Mouse (Mus musculus): ENCODE measurements around the gene Ddc. TPM values are rescaled to one million over a fixed set of nuclear protein-coding genes. Genes with fewer than 3 reads are reported as not detected.

Ddc gene
- polyA plus RNA-seq, 1 experiment from 2014 or later, result 114 TPM

DNA sequence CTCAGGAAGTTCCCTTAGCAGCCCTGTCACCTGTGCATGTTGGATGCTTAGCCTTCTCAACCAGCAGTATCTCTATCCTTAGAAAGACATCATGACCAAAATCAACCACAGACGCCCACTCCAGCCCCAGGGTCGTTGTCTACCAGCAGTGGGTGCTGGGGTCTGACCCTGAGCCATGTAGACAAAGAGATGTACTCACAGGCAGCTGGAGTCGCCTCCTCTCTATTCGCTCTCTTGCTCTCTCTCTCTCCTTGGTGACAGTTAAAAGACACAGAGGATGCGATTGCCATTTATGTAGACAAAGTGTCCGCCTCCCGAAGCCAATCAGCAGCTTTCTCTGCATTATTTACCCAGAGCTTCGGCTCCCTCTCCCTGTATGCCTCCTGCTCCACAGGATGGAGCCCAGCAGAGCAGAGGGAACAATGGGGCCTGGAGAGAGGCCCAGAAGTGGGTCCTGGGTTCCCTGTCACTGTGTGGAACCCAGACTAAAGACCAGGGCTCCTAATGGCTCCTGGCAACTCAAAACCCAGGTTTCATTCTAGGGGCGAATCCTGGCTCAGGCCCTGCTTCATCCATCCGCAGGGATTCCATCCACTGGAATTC is 7.7 kb downstream of the Ddc start:
- H3K4me2 ChIP-seq (ENCODE audit: low read length), result peak overlapping the region; percentile 11; the same call in 1 of the 2 replicates
- peak overlapping the region; percentile 16 to 31 for H3K4me3 ChIP-seq (ENCODE audit: control insufficient read depth in 1 of 2, insufficient read depth in 1 of 2, low read depth in 1 of 2, low read length in 2 of 2)
- H3K36me3 ChIP-seq (ENCODE audit: control insufficient read depth, insufficient read depth, low read length), result no peaks in the 10 kb centered on the region
- ATAC-seq (ENCODE audit: insufficient number of reproducible peaks, insufficient read depth, low FRiP score, low read depth), result peak; percentile 46; the same call in 1 of the 2 replicates
- peak overlapping the region; percentile 56 to 68 for H3K27ac ChIP-seq (replicated peaks in 1 of 2; ENCODE audit: control insufficient read depth in 1 of 2, insufficient read depth in 1 of 2, low read depth in 2 of 2, low read length in 2 of 2)
- no peaks in the 10 kb centered on the region for H3K27me3 ChIP-seq (ENCODE audit: control insufficient read depth, insufficient read depth, low read length)
- peak overlapping the region; percentile 39 for H3K9ac ChIP-seq (ENCODE audit: low read length)
- peaks cover 2 to 25% of the 10 kb centered on the region in 2 experiments for H3K4me1 ChIP-seq (ENCODE audit: control insufficient read depth in 2 of 2, insufficient read depth in 2 of 2, low read length in 2 of 2)
- WGBS, result 73% methylated on average over 10 of the region's 10 CpGs
- no peaks in the 10 kb centered on the region for H3K9me3 ChIP-seq (ENCODE audit: control insufficient read depth, low read length)

DNA sequence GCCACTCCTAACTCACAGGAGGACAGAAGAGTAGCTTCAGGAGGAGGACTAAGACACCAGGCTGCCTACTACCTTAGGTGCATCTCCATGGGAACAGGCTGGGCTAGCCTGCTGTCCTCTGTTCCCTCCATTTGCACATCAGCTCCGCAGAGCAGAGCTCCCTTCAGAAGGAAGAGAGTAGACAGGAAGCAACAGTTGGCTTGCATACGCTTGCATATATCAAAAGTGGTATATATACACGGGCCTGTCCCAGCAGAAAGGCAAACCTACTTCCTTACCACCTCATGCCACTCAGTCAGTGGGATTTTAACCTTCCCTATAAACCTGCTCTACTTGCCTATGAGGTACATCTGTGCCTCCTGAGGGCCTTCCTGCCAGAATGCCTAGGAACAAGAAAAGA is 9.2 kb downstream of the Ddc start:
- Histone ChIP-seq H3K27me3 (ENCODE audit: control insufficient read depth, insufficient read depth, low read length) (no peaks in the 10 kb centered on the region), H3K27ac (replicated peaks in 1 of 2; ENCODE audit: control insufficient read depth in 1 of 2, insufficient read depth in 1 of 2, low read depth in 2 of 2, low read length in 2 of 2) (peak overlapping the region; percentile 48 to 68), H3K4me3 (ENCODE audit: control insufficient read depth in 1 of 2, insufficient read depth in 1 of 2, low read depth in 1 of 2, low read length in 2 of 2) (peak overlapping the region; percentile 16 to 41), H3K36me3 (ENCODE audit: control insufficient read depth, insufficient read depth, low read length) (no peaks in the 10 kb centered on the region), H3K4me2 (ENCODE audit: low read length) (peak overlapping the region; percentile 4; the same call in 1 of the 2 replicates), H3K9me3 (ENCODE audit: control insufficient read depth, low read length) (no peaks in the 10 kb centered on the region), H3K9ac (ENCODE audit: low read length) (peak overlapping the region; percentile 67), H3K4me1 (ENCODE audit: control insufficient read depth in 2 of 2, insufficient read depth in 2 of 2, low read length in 2 of 2) (peaks cover 5 to 33% of the 10 kb centered on the region in 2 experiments)
- no peak for ATAC-seq (ENCODE audit: insufficient number of reproducible peaks, insufficient read depth, low FRiP score, low read depth)
- WGBS, result 72% methylated on average over 3 of the region's 3 CpGs

DNA sequence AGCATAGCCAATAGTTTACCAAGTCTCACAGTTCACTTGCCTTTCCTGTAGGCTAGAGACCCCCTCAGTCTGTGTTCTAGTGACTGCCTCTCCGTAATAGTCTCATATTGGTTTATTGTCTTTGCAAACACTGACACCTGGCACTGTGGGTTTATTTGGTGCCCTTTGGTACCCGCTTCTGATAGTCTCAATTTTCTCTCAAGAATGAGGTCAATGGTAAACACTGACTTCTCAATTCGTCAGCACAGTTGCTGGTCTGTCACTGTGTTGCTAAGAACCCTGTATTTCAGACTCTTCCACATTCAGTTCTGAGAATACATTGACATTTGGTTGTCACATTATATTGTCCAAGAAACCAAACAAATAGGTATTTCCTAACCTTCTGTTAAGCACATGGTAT is 9.9 kb downstream of the Ddc start:
- peak overlapping the region; percentile 16 to 41; a peak in 2 of 4 replicates for H3K4me3 ChIP-seq (ENCODE audit: control insufficient read depth in 1 of 2, insufficient read depth in 1 of 2, low read depth in 1 of 2, low read length in 2 of 2)
- H3K4me2 ChIP-seq (ENCODE audit: low read length), result no peak overlapping the region
- peak overlapping the region; percentile 67 for H3K9ac ChIP-seq (ENCODE audit: low read length)
- peaks cover 5 to 31% of the 10 kb centered on the region in 2 experiments for H3K4me1 ChIP-seq (ENCODE audit: control insufficient read depth in 2 of 2, insufficient read depth in 2 of 2, low read length in 2 of 2)
- H3K27me3 ChIP-seq (ENCODE audit: control insufficient read depth, insufficient read depth, low read length), result no peaks in the 10 kb centered on the region
- no peaks in the 10 kb centered on the region for H3K36me3 ChIP-seq (ENCODE audit: control insufficient read depth, insufficient read depth, low read length)
- H3K9me3 ChIP-seq (ENCODE audit: control insufficient read depth, low read length), result no peaks in the 10 kb centered on the region
- 90% methylated on average over 3 of the region's 3 CpGs for WGBS
- peak overlapping the region; percentile 48 to 68; a peak in 2 of 4 replicates for H3K27ac ChIP-seq (replicated peaks in 1 of 2; ENCODE audit: control insufficient read depth in 1 of 2, insufficient read depth in 1 of 2, low read depth in 2 of 2, low read length in 2 of 2)
- ATAC-seq (ENCODE audit: insufficient number of reproducible peaks, insufficient read depth, low FRiP score, low read depth), result no peak

DNA sequence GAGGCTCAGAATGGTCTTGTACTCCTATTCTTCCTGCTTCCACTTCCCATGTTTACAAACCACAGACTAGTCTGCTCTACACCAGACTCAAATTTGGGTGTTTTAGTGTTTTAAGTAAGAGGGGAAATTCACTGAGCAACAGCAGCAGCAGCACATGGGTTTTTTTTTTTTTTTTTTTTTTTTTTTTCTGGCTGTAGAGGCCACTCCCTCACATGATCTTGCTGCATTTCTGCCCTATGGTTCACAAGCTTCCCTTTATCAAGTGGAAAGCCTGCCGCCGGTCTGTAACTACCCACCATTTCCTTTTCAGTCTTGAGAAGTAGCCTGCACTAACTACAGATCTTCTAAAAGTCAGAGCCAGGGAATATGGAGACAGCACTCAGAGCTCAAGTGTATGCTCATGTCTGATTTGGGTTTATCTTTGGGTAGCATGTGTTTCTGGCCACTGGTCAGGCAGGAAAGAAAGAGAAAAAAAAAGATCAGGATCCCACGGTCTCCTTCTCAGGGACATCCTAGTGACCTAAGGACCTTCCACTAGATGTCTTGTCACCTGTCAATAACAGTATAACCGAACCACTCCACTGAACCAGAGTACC is 11.4 kb downstream of the Ddc start:
- Histone ChIP-seq H3K36me3 (ENCODE audit: control insufficient read depth, insufficient read depth, low read length) (no peaks in the 10 kb centered on the region), H3K27ac (replicated peaks in 1 of 2; ENCODE audit: control insufficient read depth in 1 of 2, insufficient read depth in 1 of 2, low read depth in 2 of 2, low read length in 2 of 2) (peak overlapping the region; percentile 12 to 74), H3K27me3 (ENCODE audit: control insufficient read depth, insufficient read depth, low read length) (no peaks in the 10 kb centered on the region), H3K9ac (ENCODE audit: low read length) (peak overlapping the region; percentile 67), H3K9me3 (ENCODE audit: control insufficient read depth, low read length) (no peaks in the 10 kb centered on the region), H3K4me3 (ENCODE audit: control insufficient read depth in 1 of 2, insufficient read depth in 1 of 2, low read depth in 1 of 2, low read length in 2 of 2) (peak overlapping the region in 1 of 2 experiments; percentile 16; a peak in 2 of 4 replicates), H3K4me2 (ENCODE audit: low read length) (peak overlapping the region; percentile 7; the same call in 1 of the 2 replicates), H3K4me1 (ENCODE audit: control insufficient read depth in 2 of 2, insufficient read depth in 2 of 2, low read length in 2 of 2) (peaks cover 7 to 33% of the 10 kb centered on the region in 2 experiments)
- no peak for ATAC-seq (ENCODE audit: insufficient number of reproducible peaks, insufficient read depth, low FRiP score, low read depth)
- WGBS, result 29% methylated on average over 4 of the region's 4 CpGs

DNA sequence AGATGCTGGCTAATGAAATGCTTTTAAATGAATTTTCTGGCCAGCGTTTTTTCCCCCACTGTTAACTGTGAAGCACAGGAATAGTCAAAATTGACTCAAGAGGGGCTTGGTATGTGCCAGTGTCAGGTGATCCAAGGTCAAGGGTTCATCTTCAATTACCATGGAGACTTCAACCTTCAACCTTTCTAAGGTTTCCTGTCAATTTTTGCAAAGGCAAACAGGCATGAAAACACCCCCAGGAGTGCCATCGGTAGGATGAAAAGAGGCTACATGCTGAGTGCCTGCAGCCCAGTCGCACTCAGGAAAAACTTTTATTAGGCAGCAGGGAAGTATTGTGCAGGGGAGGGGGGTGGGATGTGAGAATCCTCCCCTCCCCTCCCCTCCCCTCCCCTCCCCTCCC is 12.0 kb downstream of the Ddc start:
- 33% methylated on average over 3 of the region's 3 CpGs for WGBS
- Histone ChIP-seq H3K4me3 (ENCODE audit: control insufficient read depth in 1 of 2, insufficient read depth in 1 of 2, low read depth in 1 of 2, low read length in 2 of 2) (no peak overlapping the region), H3K4me2 (ENCODE audit: low read length) (peak overlapping the region; percentile 34), H3K4me1 (ENCODE audit: control insufficient read depth in 2 of 2, insufficient read depth in 2 of 2, low read length in 2 of 2) (peaks cover 10 to 39% of the 10 kb centered on the region in 2 experiments), H3K36me3 (ENCODE audit: control insufficient read depth, insufficient read depth, low read length) (no peaks in the 10 kb centered on the region), H3K9me3 (ENCODE audit: control insufficient read depth, low read length) (no peaks in the 10 kb centered on the region), H3K27me3 (ENCODE audit: control insufficient read depth, insufficient read depth, low read length) (no peaks in the 10 kb centered on the region), H3K9ac (ENCODE audit: low read length) (peak overlapping the region; percentile 56), H3K27ac (replicated peaks in 1 of 2; ENCODE audit: control insufficient read depth in 1 of 2, insufficient read depth in 1 of 2, low read depth in 2 of 2, low read length in 2 of 2) (peak overlapping the region; percentile 52 to 63; a peak in 3 of 4 replicates)
- no peak for ATAC-seq (ENCODE audit: insufficient number of reproducible peaks, insufficient read depth, low FRiP score, low read depth)

DNA sequence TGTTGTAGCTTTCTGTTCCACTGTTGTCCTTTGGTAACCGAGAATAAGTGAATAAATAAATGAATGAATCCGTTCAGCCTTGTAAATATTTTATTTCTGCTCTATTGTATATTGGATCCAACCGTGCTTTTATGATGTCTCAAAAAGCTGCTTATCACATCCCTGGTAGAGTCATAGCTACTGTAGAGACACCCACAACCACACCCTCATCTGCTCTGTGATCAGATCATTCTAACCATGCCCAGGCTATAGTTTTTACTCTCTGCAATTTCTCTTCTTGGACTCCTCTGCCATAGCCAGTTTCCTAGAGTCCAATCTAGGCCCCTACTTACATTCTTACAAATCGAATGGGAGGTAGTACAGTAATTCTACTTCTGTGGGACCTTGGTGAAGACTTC is 12.7 kb downstream of the Ddc start:
- H3K9me3 ChIP-seq (ENCODE audit: control insufficient read depth, low read length), result no peaks in the 10 kb centered on the region
- no peak overlapping the region for H3K4me3 ChIP-seq (ENCODE audit: control insufficient read depth in 1 of 2, insufficient read depth in 1 of 2, low read depth in 1 of 2, low read length in 2 of 2)
- H3K36me3 ChIP-seq (ENCODE audit: control insufficient read depth, insufficient read depth, low read length), result no peaks in the 10 kb centered on the region
- no peak for ATAC-seq (ENCODE audit: insufficient number of reproducible peaks, insufficient read depth, low FRiP score, low read depth)
- peaks cover 11 to 44% of the 10 kb centered on the region in 2 experiments for H3K4me1 ChIP-seq (ENCODE audit: control insufficient read depth in 2 of 2, insufficient read depth in 2 of 2, low read length in 2 of 2)
- H3K27me3 ChIP-seq (ENCODE audit: control insufficient read depth, insufficient read depth, low read length), result no peaks in the 10 kb centered on the region
- H3K27ac ChIP-seq (replicated peaks in 1 of 2; ENCODE audit: control insufficient read depth in 1 of 2, insufficient read depth in 1 of 2, low read depth in 2 of 2, low read length in 2 of 2), result peak overlapping the region; percentile 12 to 63; a peak in 3 of 4 replicates
- peak overlapping the region; percentile 56 for H3K9ac ChIP-seq (ENCODE audit: low read length)
- H3K4me2 ChIP-seq (ENCODE audit: low read length), result peak overlapping the region; percentile 34
- WGBS, result 79% methylated on average over 4 of the region's 4 CpGs

DNA sequence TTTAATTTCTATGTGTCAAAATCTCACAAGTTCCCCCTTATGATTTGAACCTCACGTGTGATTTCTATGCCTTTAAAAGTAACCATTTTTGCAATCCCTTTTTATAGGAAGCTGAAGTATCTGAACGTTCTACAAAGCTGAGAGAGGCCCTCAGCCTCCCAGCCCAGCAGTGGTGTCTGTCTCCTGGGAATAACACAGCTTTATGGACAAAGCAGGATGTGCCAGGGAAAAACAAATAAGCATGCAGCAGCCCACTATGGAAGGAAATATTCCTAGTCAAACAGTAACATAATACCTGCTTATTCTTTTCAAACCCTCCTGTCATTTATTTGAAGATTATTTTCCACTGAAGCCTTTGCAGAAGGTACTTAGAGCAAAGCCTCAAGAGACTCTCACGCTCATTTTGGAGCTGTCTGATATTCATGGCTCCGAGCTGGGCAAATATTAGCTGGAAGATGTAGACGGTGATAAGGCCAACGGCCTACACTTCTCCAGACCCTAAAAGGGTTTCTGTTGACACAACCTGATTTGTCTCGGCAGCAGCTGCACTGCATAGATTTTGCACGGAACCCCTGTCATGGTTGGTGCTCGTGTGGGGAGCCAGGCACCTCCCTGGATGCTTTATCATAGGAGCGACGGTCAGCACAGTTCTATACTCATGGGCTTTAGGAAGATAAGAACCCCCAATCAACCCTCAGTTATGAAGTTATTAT is 13.3 kb downstream of the Ddc start:
- peak overlapping the region; percentile 34 for H3K4me2 ChIP-seq (ENCODE audit: low read length)
- 0 out of 2 replicates have a peak, but pooled peaks have one; percentile 11 for ATAC-seq (ENCODE audit: insufficient number of reproducible peaks, insufficient read depth, low FRiP score, low read depth)
- peak overlapping the region; percentile 40 to 63 for H3K27ac ChIP-seq (replicated peaks in 1 of 2; ENCODE audit: control insufficient read depth in 1 of 2, insufficient read depth in 1 of 2, low read depth in 2 of 2, low read length in 2 of 2)
- H3K4me1 ChIP-seq (ENCODE audit: control insufficient read depth in 2 of 2, insufficient read depth in 2 of 2, low read length in 2 of 2), result peaks cover 12 to 50% of the 10 kb centered on the region in 2 experiments
- H3K36me3 ChIP-seq (ENCODE audit: control insufficient read depth, insufficient read depth, low read length), result no peaks in the 10 kb centered on the region
- no peak overlapping the region for H3K4me3 ChIP-seq (ENCODE audit: control insufficient read depth in 1 of 2, insufficient read depth in 1 of 2, low read depth in 1 of 2, low read length in 2 of 2)
- H3K9ac ChIP-seq (ENCODE audit: low read length), result peak overlapping the region; percentile 56
- H3K27me3 ChIP-seq (ENCODE audit: control insufficient read depth, insufficient read depth, low read length), result no peaks in the 10 kb centered on the region
- 34% methylated on average over 11 of the region's 11 CpGs for WGBS
- H3K9me3 ChIP-seq (ENCODE audit: control insufficient read depth, low read length), result no peaks in the 10 kb centered on the region
